Mouse (Mus musculus): ENCODE results near the gene Rps29. TPM values are rescaled to one million over a fixed set of nuclear protein-coding genes. Genes with fewer than 3 reads are reported as not detected.
"Not testable (repeated sequence)": the region's sequence is repeated elsewhere in the genome, so short reads cannot be mapped to it uniquely, and the experiment has no call there.

Gene Rps29
- polyA plus RNA-seq (2016; fragmentation: Nextera tagmentation; extraction: Ambion mirVana), result 1,386 and 1,412 TPM in 2 replicates

DNA sequence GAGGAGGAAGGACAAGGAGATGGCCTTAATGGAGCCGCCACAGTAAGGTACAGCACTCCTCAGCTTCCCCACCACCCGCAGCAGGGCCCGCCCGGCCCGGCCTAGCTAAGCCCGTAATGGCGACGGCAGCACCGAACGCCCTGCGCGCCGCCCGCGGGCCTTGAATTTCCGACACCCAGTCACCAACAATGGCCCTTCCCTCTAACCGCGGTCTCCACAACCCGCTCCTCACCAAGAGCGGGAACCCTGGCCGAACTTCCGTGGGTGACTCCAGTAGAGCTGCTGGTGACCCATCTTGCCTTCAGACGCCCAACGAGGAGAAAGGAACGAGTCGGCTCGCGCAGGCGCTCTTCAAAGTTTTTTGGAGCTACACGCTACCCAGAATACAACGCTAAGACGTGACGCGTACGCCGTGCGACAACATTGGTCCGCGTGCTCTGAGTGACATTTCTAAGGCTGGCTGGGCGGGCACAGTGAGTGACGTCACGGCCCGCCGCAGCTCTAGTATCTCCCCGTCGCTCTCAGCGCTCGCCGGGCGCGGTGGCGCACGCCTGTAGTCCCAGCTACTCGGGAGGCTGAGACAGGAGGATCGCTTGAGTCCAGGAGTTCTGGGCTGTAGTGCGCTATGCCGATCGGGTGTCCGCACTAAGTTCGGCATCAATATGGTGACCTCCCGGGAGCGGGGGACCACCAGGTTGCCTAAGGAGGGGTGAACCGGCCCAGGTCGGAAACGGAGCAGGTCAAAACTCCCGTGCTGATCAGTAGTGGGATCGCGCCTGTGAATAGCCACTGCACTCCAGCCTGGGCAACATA lies at the start of gene Rps29:
TSS of gene Rps29 (minus strand) at position 422 of the 813 bp plus-strand sequence.
- not testable (repeated sequence) for H3K4me1 ChIP-seq; H3K9me3 ChIP-seq; H3K27me3 ChIP-seq (ENCODE audit: poor library complexity, severe bottlenecking)
- peak; percentile 99 for DNase-seq (ENCODE audit: extremely low spot score, low spot score)
- Histone ChIP-seq H3K36me3 (replicated peaks) (peaks cover 32% of the 10 kb centered on the region), H3K27ac (peak within 1 kb of the TSS; percentile 97), H3K4me3 (peak within 1 kb of the TSS; percentile 84)
- WGBS, result under 1% methylated on average over 60 of the region's 68 CpGs

DNA sequence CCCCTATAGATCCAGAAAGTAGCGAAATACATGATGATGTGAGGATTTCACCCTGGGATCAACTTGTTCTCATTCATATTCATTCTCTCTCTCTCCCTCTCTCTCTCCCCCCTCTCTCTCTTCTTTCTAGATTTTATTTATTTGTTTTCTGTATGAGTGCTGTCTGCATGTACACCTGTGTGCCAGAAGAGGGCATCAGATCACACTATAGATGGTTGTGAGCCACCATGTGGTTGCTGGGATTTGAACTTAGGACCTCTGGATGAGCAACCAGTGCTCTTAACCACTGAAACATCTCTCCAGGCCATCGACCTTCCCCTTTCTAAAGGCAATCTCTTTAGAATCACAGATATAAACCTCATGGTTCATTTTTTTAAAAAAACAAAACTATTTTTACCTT lies 49.5 kb upstream of the Rps29 start:
- WGBS, result 91% methylated on average over 2 of the region's 2 CpGs

DNA sequence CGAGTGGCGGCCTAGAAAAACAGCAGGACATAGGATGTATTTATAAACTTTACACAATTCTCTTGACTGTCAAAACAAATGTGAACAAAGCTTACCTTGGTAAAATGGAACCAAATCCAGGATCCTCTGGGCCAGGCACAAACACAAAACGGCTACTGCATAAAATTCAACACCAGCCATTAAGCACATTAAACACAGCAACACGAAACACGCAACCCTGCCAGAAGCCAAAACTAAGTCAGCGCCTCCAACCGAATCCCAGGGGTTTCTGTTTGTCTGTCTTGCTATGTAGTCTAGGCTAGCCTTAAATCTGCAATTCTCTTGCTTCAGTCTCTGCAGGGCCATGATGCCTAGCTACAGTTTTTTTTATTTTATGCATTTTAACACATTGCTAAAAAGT lies 48.9 kb upstream of the Rps29 start:
- H3K27ac ChIP-seq, result no peak overlapping the region
- H3K27me3 ChIP-seq (ENCODE audit: poor library complexity, severe bottlenecking), result no peaks in the 10 kb centered on the region
- WGBS, result 94% methylated on average over 7 of the region's 7 CpGs
- peaks cover 94% of the 10 kb centered on the region for H3K36me3 ChIP-seq (replicated peaks)
- H3K4me1 ChIP-seq, result no peaks in the 10 kb centered on the region
- no peak overlapping the region for H3K4me3 ChIP-seq
- no peak for DNase-seq (ENCODE audit: extremely low spot score, low spot score)
- H3K9me3 ChIP-seq, result no peaks in the 10 kb centered on the region

More for the DNA sequence above, 49.5 kb upstream of the Rps29 start:
- Histone ChIP-seq H3K9me3 (no peaks in the 10 kb centered on the region), H3K27me3 (ENCODE audit: poor library complexity, severe bottlenecking) (no peaks in the 10 kb centered on the region), H3K4me1 (no peaks in the 10 kb centered on the region), H3K4me3 (no peak overlapping the region), H3K36me3 (replicated peaks) (peaks cover 93% of the 10 kb centered on the region), H3K27ac (no peak overlapping the region)
- no peak for DNase-seq (ENCODE audit: extremely low spot score, low spot score)

DNA sequence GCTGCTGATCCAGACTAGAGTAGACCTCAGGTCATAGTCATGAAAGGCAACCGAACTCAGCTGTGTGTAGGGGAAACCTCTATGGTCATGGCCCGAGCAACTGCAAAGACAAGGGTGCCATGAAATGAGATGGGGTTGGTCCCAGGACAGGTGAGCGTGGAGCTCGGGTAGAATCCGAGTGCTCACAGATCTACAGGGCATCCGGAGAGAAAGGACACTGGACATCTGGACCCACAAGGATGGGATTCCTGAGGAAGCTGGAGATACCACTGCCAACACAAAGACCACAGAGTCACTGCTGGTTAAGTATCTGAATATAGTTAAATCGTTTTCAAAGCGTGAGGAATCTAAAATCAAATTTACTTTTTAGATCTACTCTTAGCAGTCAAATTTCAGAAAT lies 48.4 kb upstream of the Rps29 start:
- peaks cover 94% of the 10 kb centered on the region for H3K36me3 ChIP-seq (replicated peaks)
- H3K27me3 ChIP-seq (ENCODE audit: poor library complexity, severe bottlenecking), result no peaks in the 10 kb centered on the region
- no peaks in the 10 kb centered on the region for H3K9me3 ChIP-seq
- no peak overlapping the region for H3K4me3 ChIP-seq
- H3K4me1 ChIP-seq, result no peaks in the 10 kb centered on the region
- no peak for DNase-seq (ENCODE audit: extremely low spot score, low spot score)
- WGBS, result 94% methylated on average over 8 of the region's 8 CpGs
- H3K27ac ChIP-seq, result no peak overlapping the region

DNA sequence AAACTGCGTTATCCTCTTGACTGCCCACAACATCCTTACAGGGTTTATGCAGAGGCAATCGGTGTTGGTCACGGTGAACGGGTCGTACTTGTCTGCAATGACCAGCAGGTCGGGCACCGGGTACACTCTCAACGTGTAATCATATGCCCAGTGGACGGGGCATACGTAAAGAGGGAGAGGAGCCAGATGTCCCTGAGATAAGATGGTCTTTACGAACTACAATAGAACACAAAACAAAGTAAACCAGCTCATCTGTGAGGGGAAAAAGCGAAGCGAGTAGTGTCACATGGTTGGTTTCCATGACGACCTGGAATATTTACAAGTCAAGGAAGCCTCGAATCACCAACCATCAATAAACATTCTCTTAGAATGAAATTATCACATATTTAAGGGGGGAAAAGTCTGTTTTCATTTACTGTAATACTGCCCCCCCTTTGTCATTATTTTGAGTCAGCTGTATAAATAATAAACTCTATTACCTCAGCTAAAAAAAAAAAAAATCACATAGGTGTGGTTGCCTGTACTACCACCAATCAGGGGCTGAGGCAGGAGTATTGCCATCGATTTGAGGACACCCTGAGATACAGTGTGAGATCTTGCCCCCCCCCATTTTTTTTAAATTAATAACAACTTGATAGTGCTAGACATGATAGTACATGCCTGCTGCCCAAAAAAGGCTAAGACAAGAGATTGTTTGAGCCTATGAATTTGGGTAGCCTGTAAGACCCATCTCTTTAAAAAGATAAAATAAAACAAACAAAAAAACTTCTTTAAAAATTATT lies 45.3 kb upstream of the Rps29 start, which contains the start of gene Gm49384:
TSS of gene Gm49384 (minus strand) at position 216 of the 782 bp plus-strand sequence.
- Histone ChIP-seq H3K27ac (no peak within 1 kb of the TSS), H3K36me3 (replicated peaks) (peaks cover 93% of the 10 kb centered on the region), H3K4me3 (no peak within 1 kb of the TSS), H3K27me3 (ENCODE audit: poor library complexity, severe bottlenecking) (no peaks in the 10 kb centered on the region), H3K9me3 (no peaks in the 10 kb centered on the region), H3K4me1 (peaks cover under 1% of the 10 kb centered on the region)
- 93% methylated on average over 16 of the region's 16 CpGs for WGBS
- DNase-seq (ENCODE audit: extremely low spot score, low spot score), result no peak

DNA sequence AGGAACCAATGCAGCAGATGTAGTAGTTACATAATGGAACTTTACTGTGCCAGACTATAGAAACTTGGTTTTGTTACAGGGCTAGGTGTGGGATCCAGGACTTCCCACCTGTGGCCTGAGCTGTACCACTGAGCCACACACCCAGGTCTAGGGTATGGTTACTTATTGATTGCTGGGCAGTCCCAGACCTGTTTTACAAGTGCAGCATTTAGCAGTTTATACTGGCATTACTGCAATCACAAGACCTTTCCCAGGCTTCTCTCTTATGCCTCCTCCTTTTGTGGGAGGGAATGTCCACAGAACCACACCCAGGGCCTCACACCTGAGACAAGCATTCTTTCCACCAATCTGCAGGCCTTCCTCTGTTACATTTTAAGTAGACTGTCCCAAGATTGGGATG lies 40.0 kb upstream of the Rps29 start:
- H3K4me1 ChIP-seq, result peaks cover 37% of the 10 kb centered on the region
- peak overlapping the region; percentile 83; the same call in 1 of the 2 replicates for H3K4me3 ChIP-seq
- no peak for DNase-seq (ENCODE audit: extremely low spot score, low spot score)
- no peaks in the 10 kb centered on the region for H3K9me3 ChIP-seq
- no peak overlapping the region for H3K27ac ChIP-seq
- H3K27me3 ChIP-seq (ENCODE audit: poor library complexity, severe bottlenecking), result no peaks in the 10 kb centered on the region
- peaks cover 53% of the 10 kb centered on the region for H3K36me3 ChIP-seq (replicated peaks)

DNA sequence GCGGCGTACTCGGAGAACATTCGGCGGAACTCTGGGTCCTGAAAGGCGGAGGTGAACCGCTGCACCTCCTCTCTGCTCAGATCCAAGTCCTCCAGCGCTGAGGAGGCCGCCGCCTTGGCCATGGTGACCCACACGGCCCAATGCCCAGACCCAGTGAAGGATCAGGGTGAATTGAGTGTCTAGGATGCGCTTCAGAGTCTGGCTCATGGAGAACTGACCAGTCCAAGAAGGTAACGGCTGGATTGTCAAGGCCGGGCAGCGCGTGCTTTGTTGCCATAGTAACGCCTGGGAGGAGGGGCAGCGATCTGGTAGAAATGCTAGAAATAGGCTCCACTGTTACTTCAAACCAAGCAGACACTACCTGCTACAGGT lies 39.2 kb upstream of the Rps29 start, which contains the start of gene Dnaaf2:
TSS of gene Dnaaf2 (minus strand) at position 266 of the 372 bp plus-strand sequence.
- Histone ChIP-seq H3K4me1 (peaks cover 37% of the 10 kb centered on the region), H3K36me3 (replicated peaks) (peaks cover 50% of the 10 kb centered on the region), H3K27ac (peak within 1 kb of the TSS; percentile 94), H3K27me3 (ENCODE audit: poor library complexity, severe bottlenecking) (no peaks in the 10 kb centered on the region), H3K4me3 (peak within 1 kb of the TSS; percentile 83), H3K9me3 (no peaks in the 10 kb centered on the region)
- DNase-seq (ENCODE audit: extremely low spot score, low spot score), result peak; percentile 78
- 1% methylated on average over 18 of the region's 18 CpGs for WGBS

DNA sequence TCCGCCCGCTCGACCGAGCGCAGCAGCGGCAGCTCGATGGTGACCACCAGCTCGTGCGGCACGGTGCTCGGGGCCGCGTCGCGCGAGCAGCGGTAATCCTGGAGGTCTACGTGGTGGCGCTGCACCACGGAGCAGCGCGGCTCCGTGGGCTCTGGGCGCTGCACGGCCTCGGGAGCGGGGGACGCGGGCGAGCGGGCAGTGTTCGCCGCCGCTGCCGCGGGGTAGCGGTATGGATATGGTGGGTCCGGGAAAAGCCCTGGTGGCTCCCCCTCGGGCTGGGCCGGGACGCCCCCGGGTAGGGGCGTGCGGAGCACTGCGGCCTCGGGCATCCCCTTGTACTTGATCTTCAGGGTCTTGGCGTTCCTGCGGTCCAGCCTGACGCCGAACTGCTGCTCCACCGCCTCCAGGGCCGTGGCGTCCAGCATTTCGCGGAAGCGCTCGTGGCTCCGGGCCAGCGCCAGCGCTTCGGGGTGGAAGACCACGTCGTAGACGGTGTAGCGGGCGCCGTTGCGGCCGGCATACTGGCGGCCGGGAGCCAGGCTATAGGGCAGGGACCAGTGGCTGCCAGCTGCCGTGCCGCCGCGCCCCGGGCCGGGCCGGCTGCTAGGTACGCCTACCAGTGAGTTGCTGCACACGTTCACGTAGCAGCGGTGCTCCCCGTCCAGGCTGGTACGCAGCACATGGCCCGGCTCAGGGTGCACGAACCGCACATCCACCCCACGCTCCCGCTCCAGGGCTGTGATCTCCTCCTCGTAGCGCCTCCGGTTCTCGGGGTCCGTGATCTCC lies 38.6 kb upstream of the Rps29 start:
- Histone ChIP-seq H3K36me3 (replicated peaks) (peaks cover 50% of the 10 kb centered on the region), H3K4me3 (peak overlapping the region; percentile 83), H3K9me3 (no peaks in the 10 kb centered on the region), H3K27ac (peak overlapping the region; percentile 94), H3K27me3 (ENCODE audit: poor library complexity, severe bottlenecking) (no peaks in the 10 kb centered on the region), H3K4me1 (peaks cover 37% of the 10 kb centered on the region)
- WGBS, result under 1% methylated on average over 93 of the region's 94 CpGs
- peak; percentile 57 for DNase-seq (ENCODE audit: extremely low spot score, low spot score)

DNA sequence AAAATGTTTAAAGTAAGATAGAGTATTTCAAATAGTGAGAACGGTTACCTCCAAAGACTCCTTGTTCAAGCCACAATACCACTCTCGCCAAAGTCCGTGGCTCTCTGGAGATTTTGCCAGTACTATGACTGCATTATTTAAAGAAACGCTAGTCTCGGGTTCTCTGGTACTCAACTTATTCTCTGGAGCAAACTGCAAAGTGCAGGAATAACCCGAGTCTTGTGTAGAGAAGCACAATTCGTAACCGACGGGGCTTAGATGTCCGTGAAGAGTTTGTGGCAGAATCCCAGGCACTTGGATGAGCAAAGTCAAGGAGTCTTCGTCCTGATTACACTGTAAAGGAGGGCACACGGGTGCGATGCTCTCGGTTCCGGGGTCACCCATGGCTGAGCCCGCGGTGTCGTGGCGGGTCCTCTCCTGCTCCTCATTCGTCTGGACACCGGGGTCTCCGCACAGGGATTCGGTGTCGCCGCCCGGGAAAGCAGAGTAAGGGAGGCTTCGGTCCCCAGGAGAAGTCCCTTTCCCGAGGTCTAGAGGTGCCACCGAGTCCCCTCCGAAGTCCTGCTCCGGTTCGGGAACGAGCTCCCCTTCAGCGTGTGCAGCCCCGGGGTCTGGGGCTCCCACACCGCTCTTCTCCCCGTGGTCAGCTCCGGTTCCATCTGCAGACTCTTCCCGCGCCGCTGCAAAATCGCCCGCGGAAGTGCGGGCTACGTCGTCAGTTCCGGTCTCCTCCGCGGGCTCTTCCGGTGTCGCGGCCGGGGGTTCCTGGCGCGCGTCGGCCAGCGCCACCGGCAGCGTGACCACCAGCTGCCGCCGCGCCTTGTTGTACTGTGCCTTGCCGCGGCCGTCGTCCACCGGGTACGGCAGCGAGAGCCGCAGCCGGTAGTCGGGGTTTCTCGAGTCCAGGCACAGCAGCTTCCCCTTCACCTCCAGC lies 37.7 kb upstream of the Rps29 start, which contains the start of gene Gm49383:
TSS of gene Gm49383 (minus strand) at position 661 of the 934 bp plus-strand sequence.
- Histone ChIP-seq H3K27me3 (ENCODE audit: poor library complexity, severe bottlenecking) (no peaks in the 10 kb centered on the region), H3K36me3 (replicated peaks) (peaks cover 50% of the 10 kb centered on the region), H3K4me3 (peak within 1 kb of the TSS; percentile 83), H3K4me1 (peaks cover 37% of the 10 kb centered on the region), H3K27ac (peak within 1 kb of the TSS; percentile 94), H3K9me3 (no peaks in the 10 kb centered on the region)
- under 1% methylated on average over 75 of the region's 75 CpGs for WGBS
- peak; percentile 77 for DNase-seq (ENCODE audit: extremely low spot score, low spot score)

DNA sequence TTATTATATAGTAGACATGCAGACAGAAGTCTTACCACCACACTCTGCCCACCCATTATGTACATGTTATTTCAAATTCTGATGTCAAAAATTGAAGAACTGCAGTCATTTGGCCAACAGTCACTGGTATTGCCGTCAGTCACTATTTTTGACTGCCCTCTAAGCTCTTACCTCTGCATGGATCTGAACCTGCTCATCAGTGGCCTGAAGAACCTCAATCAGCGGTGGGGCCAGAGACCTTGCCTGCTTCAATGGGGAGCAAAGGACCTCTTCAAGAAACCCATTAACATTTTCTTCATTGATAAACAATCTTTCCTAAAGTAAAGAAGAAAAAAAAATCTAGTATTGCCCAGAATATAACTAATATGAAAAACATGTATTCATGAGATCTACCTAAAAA lies 33.7 kb upstream of the Rps29 start:
- DNase-seq (ENCODE audit: extremely low spot score, low spot score), result no peak
- Histone ChIP-seq H3K36me3 (replicated peaks) (peaks cover 61% of the 10 kb centered on the region), H3K27me3 (ENCODE audit: poor library complexity, severe bottlenecking) (no peaks in the 10 kb centered on the region), H3K9me3 (no peaks in the 10 kb centered on the region), H3K4me3 (no peak overlapping the region), H3K4me1 (peaks cover 20% of the 10 kb centered on the region), H3K27ac (no peak overlapping the region)
- WGBS, result 97% methylated on average over 2 of the region's 2 CpGs

DNA sequence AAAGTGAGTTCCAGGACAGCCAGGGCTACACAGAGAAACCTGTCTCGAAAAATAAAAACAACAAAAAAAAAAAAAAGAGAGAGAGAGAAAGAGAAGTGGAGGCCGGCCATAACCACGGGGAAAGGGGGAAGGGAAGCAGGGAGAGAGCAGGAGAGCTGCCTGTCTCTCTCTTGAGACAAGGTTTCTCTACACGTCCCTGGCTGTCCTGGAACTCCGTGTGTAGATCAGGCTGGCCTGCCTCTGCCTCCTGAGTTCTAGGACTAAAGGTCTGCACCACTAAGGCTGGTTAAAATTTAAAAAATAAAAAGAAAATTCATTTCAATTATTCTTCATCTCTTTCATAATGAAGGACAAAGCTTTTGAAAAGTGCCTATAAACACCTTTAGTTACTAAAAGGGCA lies 32.4 kb upstream of the Rps29 start:
- DNase-seq (ENCODE audit: extremely low spot score, low spot score), result no peak
- no peak overlapping the region for H3K4me3 ChIP-seq
- 89% methylated on average over 5 of the region's 5 CpGs for WGBS
- H3K27ac ChIP-seq, result no peak overlapping the region
- peaks cover 28% of the 10 kb centered on the region for H3K4me1 ChIP-seq
- no peaks in the 10 kb centered on the region for H3K27me3 ChIP-seq (ENCODE audit: poor library complexity, severe bottlenecking)
- H3K36me3 ChIP-seq (replicated peaks), result peaks cover 68% of the 10 kb centered on the region
- H3K9me3 ChIP-seq, result no peaks in the 10 kb centered on the region

Data from forebrain, embryonic 10.5 days (tissue).